ENCODE assay signal across 22 mouse cellular contexts in genomic region chr6:17157270-17157669, GRCm38 (mm10).
"Had no signal": no experiment of that assay in that cellular context is flagged by ENCODE, and none has a peak within 500 bp of the region (broad histone marks: within the 10 kb centered on the region; RNA-seq: fewer than 3 reads in every experiment).

No protein-coding gene starts in this region.

- H3K27me3 ChIP-seq: limb, embryonic 13.5 days; liver, embryonic 12.5 days; liver, embryonic 15.5 days; lung, embryonic 15.5 days; midbrain, embryonic 12.5 days; midbrain, embryonic 15.5 days; neural tube, embryonic 12.5 days; neural tube, embryonic 15.5 days; stomach, embryonic 15.5 days had no signal

- H3K27ac ChIP-seq: kidney, postnatal 0 days; layer of hippocampus, adult 2 months; limb, embryonic 10.5 days; limb, embryonic 13.5 days; liver, embryonic 12.5 days; liver, embryonic 15.5 days; lung, embryonic 15.5 days; macrophage; midbrain, embryonic 12.5 days; midbrain, embryonic 15.5 days; neural tube, embryonic 12.5 days; neural tube, embryonic 15.5 days; stomach, embryonic 15.5 days had no signal

- H3K9me3 ChIP-seq: limb, embryonic 10.5 days; limb, embryonic 13.5 days; liver, embryonic 12.5 days; liver, embryonic 15.5 days; lung, embryonic 15.5 days; midbrain, embryonic 12.5 days; midbrain, embryonic 15.5 days; neural tube, embryonic 12.5 days; neural tube, embryonic 15.5 days; stomach, embryonic 15.5 days had no signal

- H3K9ac ChIP-seq: limb, embryonic 13.5 days; liver, embryonic 12.5 days; liver, embryonic 15.5 days; lung, embryonic 15.5 days; midbrain, embryonic 12.5 days; midbrain, embryonic 15.5 days; neural tube, embryonic 12.5 days; neural tube, embryonic 15.5 days; stomach, embryonic 15.5 days had no signal

- H3K4me2 ChIP-seq: limb, embryonic 13.5 days; liver, embryonic 12.5 days; liver, embryonic 15.5 days; lung, embryonic 15.5 days; midbrain, embryonic 12.5 days; midbrain, embryonic 15.5 days; neural tube, embryonic 12.5 days; neural tube, embryonic 15.5 days; stomach, embryonic 15.5 days had no signal

- DNase-seq: kidney, postnatal 25 days; layer of hippocampus, adult 9-11 months; liver; lung, adult 18-20 months; lung, postnatal 10 days; right cerebral cortex, postnatal 25 days; spleen, adult 18-20 months; thymus, adult 18-20 months; thymus, postnatal 36 days had no signal

- ATAC-seq: liver, embryonic 12.5 days; midbrain, embryonic 15.5 days had no signal

- H3K4me3 ChIP-seq: layer of hippocampus, adult 2 months; limb, embryonic 10.5 days; limb, embryonic 13.5 days; liver, embryonic 12.5 days; liver, embryonic 15.5 days; lung, embryonic 15.5 days; midbrain, embryonic 12.5 days; midbrain, embryonic 15.5 days; neural tube, embryonic 12.5 days; neural tube, embryonic 15.5 days; stomach, embryonic 15.5 days had no signal

- H3K4me1 ChIP-seq: limb, embryonic 10.5 days; limb, embryonic 13.5 days; liver, embryonic 12.5 days; liver, embryonic 15.5 days; lung, embryonic 15.5 days; midbrain, embryonic 12.5 days; midbrain, embryonic 15.5 days; neural tube, embryonic 12.5 days; neural tube, embryonic 15.5 days; stomach, embryonic 15.5 days had no signal

- H3K36me3 ChIP-seq: limb, embryonic 10.5 days; limb, embryonic 13.5 days; liver, embryonic 12.5 days; liver, embryonic 15.5 days; lung, embryonic 15.5 days; midbrain, embryonic 12.5 days; midbrain, embryonic 15.5 days; neural tube, embryonic 12.5 days; neural tube, embryonic 15.5 days; stomach, embryonic 15.5 days had no signal
